Mouse (Mus musculus) c-Kit-negative CD71-positive TER-119-positive erythroid progenitor cells, embryonic 14.5 days (primary cell): ENCODE measurements at regions not wholly inside any gene's neighbourhood (a gene's known extent, or its start where the extent isn't known, plus 50 kb on each side); places are given as distances from the start of the nearest gene placed in this dataset.

Experiments used
- DNase-seq: peaks from one replicate; pipeline ENCODE4 v3.0.0-alpha.2; 2013; ENCODE audit warnings: low read depth, low spot score

DNA sequence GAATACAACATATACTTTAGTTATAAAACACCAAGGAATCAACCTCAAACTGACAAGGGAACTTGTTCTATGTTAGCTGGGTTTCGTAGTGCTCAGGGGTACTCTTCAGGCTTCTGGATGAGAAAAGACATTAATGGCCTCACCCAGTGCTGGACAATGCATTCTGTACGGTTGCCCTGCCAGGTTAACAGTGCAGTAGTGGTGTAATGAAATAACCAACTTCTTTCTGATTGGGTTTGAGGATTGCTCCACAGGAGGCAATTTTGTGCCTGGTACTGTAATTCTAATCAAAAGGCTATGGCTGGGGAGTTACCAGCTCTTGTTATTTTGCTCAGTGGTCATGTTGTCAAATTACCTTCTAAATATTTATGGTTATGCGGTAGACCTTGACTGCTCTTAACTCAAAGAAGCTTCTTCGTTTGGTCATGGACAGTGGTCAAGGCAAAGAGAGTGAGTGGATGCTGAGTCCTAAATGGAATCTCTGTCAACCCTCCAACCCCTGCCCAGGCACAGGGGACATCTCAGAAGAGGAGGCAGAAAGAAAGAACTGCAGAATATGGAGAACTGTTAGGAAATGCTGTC is 158.8 kb upstream of the B3gat2 start:
- DNase-seq, result no peak

DNA sequence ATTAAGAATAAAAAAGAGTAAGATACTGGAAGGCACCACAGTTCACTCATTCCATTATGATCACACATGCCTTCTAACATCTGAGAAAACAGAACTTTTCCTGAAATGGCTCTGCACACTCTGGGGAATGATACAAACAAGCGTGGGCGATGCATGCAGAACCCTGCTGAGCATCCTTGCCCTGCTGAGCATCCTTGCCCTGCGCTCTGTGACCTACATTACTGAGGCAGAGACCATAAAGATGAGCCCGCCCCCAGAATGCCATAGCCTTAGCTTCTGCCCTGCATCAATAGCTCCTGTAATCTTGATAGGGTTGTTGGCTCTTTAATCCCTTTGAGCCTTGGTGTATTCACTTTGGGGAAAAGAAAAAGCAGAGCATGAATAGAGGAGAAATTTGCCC is 132.2 kb upstream of the B3gat2 start:
- no peak for DNase-seq

DNA sequence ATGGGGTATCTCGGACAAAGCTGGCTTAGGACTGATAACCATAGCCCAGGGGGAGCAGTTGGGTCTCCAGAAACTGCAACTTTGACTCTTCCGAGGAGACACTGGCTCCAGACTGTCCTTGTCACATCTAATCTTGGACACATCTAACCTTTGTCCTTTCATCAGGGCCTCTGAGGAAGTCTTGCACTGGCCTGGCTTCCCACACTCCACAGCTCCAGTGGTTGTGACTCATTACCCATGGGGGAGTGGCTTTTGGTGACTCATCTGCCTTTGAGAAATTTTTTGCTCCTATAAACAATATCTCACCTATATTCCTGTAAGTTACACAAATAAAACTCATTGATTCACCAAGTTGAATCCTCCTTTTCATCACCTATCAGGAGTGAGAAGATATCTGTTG is 116.5 kb upstream of the B3gat2 start:
- no peak for DNase-seq

DNA sequence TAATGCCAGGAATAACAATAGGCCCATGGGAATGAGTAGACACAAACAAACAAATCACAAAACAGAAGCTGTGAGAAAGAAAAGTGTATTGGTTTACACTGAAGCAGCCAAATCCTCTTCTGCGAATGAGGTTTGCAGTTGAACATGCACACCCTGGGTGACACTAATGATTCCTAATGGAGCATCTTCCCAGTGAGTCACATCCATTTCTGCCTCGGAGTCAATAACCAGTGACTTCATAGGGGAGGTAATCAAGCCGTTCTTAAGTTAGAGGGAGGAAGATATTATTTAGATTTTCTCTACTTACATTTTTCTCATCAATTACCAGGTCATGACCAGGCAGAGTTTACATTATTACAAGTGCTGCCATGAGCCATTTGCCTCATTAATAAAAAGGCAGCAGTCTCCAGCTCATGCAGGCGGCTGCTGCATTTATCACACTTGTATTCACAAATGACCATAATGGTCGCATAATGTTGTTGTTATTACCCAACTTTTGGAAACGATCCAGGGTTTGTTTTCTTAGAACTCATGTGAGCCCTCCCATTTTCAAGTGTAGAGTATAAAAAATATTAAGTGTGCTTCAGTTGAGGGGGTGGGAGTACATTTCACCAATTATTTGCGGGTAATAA is 112.6 kb upstream of the B3gat2 start:
- DNase-seq, result no peak

DNA sequence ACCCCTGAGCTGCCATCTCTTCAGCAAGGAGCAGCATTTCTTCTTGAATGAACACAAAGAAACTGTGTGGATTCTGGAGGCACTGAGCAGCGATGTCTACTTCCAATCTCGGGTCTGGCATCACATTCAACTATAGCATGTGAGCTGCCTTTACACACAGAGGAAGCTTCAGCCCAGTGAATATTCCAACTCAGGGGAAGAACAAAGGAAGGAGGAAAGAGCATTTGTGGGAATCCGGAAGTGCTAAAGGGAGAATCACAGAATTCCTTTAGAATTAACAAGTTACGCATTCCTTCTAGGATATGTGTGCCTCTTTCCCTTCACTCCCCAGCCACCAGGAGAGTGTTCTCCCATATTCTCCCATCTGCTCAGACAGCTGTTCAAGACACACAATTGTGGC is 111.7 kb upstream of the B3gat2 start:
- DNase-seq, result no peak

DNA sequence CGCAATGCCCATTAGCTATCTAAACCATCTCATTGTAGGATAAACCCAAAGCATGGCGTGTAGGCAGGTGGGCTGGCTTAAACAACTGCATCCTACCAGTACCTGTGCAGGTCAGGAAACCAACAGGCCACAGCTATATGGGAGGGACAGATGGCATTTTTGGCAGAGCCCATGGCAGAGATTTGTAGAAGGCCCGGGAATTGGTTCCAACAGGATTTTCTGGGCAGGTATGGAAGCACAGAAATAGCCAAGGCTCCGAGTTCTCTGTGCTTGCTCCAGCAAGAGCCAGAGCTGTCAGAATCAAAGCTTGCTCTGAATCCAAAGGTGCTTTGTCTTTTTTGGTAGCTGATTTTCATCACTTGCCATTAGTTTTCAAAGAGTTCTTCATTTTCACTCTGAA is 107.9 kb upstream of the B3gat2 start:
- DNase-seq, result no peak

DNA sequence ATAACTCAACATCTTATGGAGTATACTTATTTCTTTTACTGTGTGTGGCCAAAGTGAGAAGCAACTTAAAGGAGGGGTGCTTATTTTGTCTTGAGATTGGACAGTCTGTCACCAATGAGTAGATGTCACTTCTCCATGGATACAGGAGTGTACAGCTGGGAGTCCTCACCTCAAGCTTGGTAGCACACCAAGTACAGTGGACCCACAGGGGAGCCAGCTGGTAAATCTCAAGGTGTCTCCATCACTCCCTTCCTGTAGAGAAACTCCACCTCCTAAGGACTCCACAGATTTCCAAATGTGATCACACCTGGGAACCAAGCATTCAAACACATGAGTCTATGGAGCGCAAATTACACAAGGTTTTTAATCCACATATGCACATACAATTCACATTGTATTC is 105.8 kb upstream of the B3gat2 start:
- no peak for DNase-seq

DNA sequence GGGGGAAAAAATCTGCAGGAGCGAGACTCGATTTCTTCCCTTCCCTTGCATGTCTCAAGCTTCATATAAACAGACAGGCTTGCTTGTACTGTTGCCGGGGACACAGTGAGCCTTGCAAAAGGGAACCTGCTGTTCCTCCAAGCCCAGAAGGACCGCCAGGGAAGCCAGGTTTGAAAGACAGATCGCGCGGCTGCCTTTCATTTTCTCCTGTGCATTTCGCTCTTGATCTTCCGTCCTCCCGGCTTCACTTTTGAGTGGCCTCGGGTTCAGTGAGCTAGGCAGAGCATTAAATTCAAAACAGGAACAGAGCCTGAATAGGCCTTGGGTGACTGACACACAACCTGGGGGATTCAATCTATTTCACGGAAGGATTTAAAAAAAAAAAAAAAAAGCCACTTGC is 105.3 kb upstream of the B3gat2 start:
- no peak for DNase-seq

DNA sequence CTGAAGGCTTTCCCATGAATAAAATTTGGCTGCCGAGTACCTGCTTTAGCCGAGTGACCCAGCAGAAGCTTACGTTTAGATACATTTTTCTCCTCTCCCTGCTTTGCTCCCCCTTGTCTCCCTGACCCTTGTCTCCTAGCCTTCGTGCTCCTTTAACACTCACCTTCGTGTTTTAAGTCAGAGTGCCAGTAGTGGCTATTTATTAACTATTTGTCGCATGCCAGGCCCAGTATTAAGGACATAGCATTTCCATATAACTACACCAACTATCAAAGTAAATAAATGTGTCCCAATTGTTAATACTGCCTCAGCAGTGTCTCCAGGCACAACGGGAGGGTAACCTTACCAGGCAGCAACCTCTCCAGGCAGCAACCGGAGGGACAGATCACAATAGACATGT is 104.8 kb upstream of the B3gat2 start:
- no peak for DNase-seq

DNA sequence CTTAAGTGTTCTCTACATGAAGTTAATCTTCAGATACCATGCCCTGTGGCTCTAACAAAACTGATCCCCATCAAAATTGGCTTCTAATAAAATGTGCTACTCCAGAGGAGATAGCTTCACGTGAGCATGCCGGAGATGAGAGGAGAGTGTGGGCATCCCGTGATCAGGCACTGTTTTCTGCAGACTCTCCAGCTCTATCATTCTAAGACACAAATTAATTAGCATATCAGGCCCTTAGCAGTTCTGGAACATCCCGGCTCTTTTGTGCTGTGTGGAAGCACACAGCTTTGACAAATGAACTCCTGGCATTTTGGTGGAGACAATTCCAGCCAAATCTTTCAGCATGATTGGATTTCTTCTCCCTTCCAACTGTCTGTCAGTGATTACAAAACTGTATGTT is 91.0 kb upstream of the B3gat2 start:
- DNase-seq, result no peak

DNA sequence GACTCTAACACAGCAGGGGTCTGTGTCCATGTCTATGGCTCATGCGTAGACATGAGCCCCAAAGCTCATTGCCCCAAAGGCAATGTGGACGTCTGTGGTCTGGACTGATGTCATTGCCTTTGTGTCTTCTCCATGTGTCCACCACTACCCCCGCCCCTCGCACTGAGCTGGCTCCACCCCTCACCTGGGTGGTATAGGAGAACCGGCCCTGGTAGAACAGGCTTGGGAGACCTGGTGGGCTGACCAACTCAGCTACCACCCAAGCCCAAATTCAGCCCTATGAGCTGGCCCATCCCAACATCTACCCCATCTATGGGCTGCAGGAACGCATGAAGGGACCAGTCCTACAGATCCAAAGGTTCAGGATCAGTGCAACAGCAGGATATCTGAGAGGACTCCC is 87.2 kb upstream of the B3gat2 start:
- no peak for DNase-seq

DNA sequence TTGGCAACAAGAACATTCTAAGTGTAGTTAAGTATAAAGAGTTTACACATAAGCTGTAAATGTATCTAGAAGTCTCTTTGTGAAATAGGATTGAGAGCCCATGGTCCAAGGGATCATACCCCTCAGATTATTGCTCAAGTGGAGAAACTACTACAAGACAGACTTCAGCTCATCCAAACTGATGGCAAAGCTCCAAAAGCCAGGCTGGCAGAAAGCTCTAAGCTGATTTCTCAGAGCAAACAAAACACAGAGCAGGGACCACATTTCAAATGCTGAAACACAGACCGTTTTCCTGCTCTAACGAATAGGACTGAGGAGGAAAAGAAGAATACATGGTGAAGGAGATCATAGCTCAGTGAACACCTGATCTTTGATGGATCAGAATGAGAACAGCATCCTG is 85.3 kb upstream of the B3gat2 start:
- DNase-seq, result no peak

DNA sequence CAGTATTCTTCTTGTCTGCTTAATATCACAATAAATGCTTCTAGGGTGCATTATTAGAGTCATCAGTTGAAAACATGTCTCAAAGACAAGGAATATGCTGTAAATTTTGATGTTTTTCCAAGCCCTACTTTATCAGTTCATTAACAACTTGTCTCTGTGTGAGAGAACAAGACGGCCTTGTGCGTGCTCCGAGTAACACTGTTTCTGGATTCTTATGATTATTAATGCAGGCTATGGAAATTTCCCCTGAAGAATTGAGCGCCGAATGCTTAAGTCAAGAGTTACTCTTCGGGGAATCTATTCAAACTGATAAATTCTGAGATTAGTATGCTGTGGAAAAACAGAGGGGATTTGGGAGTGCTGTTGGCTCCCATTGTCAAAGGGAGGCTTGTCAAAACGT is 72.2 kb upstream of the B3gat2 start:
- no peak for DNase-seq

DNA sequence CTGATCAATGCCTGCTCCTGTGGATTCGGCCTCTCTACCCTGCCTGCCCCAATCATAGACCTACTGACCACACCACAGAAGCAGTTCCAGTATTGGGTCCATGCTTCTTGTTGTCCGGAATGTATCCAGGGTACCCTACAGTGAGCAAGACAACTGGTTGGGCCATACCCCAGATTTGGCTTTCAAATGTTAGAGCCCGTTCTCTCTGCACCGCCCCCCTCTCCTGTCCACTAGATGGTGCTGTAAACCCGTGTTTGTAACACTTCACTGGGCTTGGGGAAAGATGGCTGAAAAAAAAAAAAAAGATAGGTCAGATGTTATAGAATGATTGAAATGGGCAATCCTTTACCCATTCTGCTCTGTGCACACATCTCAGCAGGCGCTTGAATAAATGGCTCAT is 56.1 kb upstream of the B3gat2 start:
- no peak for DNase-seq

DNA sequence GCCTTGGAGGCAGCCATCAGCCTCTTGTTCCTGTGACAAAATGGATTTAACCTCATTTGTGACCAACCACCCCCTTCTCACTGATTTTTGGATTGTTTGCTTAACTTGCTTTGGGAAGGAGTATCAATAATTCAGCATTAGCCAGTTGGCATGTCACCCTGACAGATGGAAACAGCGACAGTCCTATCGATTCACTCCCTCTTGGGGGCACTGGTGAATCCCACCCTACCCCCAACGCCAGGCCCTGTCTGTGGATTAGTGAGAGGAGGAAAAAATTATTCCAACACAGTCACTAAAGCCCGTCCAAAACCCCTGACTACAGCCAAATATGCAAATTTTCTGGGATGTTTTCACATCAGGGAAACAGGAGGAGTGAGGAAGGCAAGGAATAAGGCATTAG is 55.1 kb upstream of the B3gat2 start:
- no peak for DNase-seq
